Mouse (Mus musculus): ENCODE results near the gene Enkd1. TPM values are rescaled to one million over a fixed set of nuclear protein-coding genes. Genes with fewer than 3 reads are reported as not detected.

The Enkd1 gene
- polyA plus RNA-seq, 1 experiment = 19.9 TPM

GRCm38 (mm10) chr8:105716302-105716945 lies 8.4 kb upstream of the Enkd1 start:
- DNase-seq (ENCODE audit: low read depth) = no peak
- TF ChIP-seq POLR2A (IDR thresholded peaks at IDR 0.05; ENCODE audit: borderline replicate concordance, extremely low read depth, insufficient read depth, insufficient read length, poor library complexity, severe bottlenecking) (no peak), CTCF (IDR thresholded peaks at IDR 0.05; ENCODE audit: borderline replicate concordance, extremely low read depth, insufficient read depth, insufficient read length) (no peak)

- no peak for DNase-seq (ENCODE audit: low read depth)
- TF ChIP-seq CTCF (IDR thresholded peaks at IDR 0.05; ENCODE audit: borderline replicate concordance, extremely low read depth, insufficient read depth, insufficient read length) = no peak
- TF ChIP-seq POLR2A (IDR thresholded peaks at IDR 0.05; ENCODE audit: borderline replicate concordance, extremely low read depth, insufficient read depth, insufficient read length, poor library complexity, severe bottlenecking) = no peak
Observed at GRCm38 (mm10) chr8:105715042-105715441, 7.0 kb upstream of the Enkd1 start.

- TF ChIP-seq POLR2A (IDR thresholded peaks at IDR 0.05; ENCODE audit: borderline replicate concordance, extremely low read depth, insufficient read depth, insufficient read length, poor library complexity, severe bottlenecking) (no peak), CTCF (IDR thresholded peaks at IDR 0.05; ENCODE audit: borderline replicate concordance, extremely low read depth, insufficient read depth, insufficient read length) (peak; percentile 83)
- DNase-seq (ENCODE audit: low read depth) = peak; percentile 87
Observed at GRCm38 (mm10) chr8:105714139-105714538, 6.1 kb upstream of the Enkd1 start.

GRCm38 (mm10) chr8:105712286-105712685 lies 4.3 kb upstream of the Enkd1 start:
- TF ChIP-seq CTCF (IDR thresholded peaks at IDR 0.05; ENCODE audit: borderline replicate concordance, extremely low read depth, insufficient read depth, insufficient read length) (no peak), POLR2A (IDR thresholded peaks at IDR 0.05; ENCODE audit: borderline replicate concordance, extremely low read depth, insufficient read depth, insufficient read length, poor library complexity, severe bottlenecking) (no peak)
- no peak for DNase-seq (ENCODE audit: low read depth)

- no peak for TF ChIP-seq CTCF (IDR thresholded peaks at IDR 0.05; ENCODE audit: borderline replicate concordance, extremely low read depth, insufficient read depth, insufficient read length)
- TF ChIP-seq POLR2A (IDR thresholded peaks at IDR 0.05; ENCODE audit: borderline replicate concordance, extremely low read depth, insufficient read depth, insufficient read length, poor library complexity, severe bottlenecking) = no peak
Observed at GRCm38 (mm10) chr8:105709317-105709716, 1.3 kb upstream of the Enkd1 start.

GRCm38 (mm10) chr8:105708675-105709074 lies 665 bp upstream of the Enkd1 start:
- DNase-seq (ENCODE audit: low read depth) = no peak
- TF ChIP-seq CTCF (IDR thresholded peaks at IDR 0.05; ENCODE audit: borderline replicate concordance, extremely low read depth, insufficient read depth, insufficient read length) = no peak
- TF ChIP-seq POLR2A (IDR thresholded peaks at IDR 0.05; ENCODE audit: borderline replicate concordance, extremely low read depth, insufficient read depth, insufficient read length, poor library complexity, severe bottlenecking) = no peak

More at GRCm38 (mm10) chr8:105709317-105709716, 1.3 kb upstream of the Enkd1 start:
- no peak for DNase-seq (ENCODE audit: low read depth)

GRCm38 (mm10) chr8:105706426-105706825 lies 1.6 kb downstream of the Enkd1 start:
- TF ChIP-seq CTCF (IDR thresholded peaks at IDR 0.05; ENCODE audit: borderline replicate concordance, extremely low read depth, insufficient read depth, insufficient read length) (no peak), POLR2A (IDR thresholded peaks at IDR 0.05; ENCODE audit: borderline replicate concordance, extremely low read depth, insufficient read depth, insufficient read length, poor library complexity, severe bottlenecking) (no peak)
- DNase-seq (ENCODE audit: low read depth) = no peak

GRCm38 (mm10) chr8:105704955-105705354 lies 3.1 kb downstream of the Enkd1 start:
- no peak for TF ChIP-seq POLR2A (IDR thresholded peaks at IDR 0.05; ENCODE audit: borderline replicate concordance, extremely low read depth, insufficient read depth, insufficient read length, poor library complexity, severe bottlenecking)
- TF ChIP-seq CTCF (IDR thresholded peaks at IDR 0.05; ENCODE audit: borderline replicate concordance, extremely low read depth, insufficient read depth, insufficient read length) = no peak
- no peak for DNase-seq (ENCODE audit: low read depth)

- TF ChIP-seq CTCF (IDR thresholded peaks at IDR 0.05; ENCODE audit: borderline replicate concordance, extremely low read depth, insufficient read depth, insufficient read length) = no peak
- no peak for TF ChIP-seq POLR2A (IDR thresholded peaks at IDR 0.05; ENCODE audit: borderline replicate concordance, extremely low read depth, insufficient read depth, insufficient read length, poor library complexity, severe bottlenecking)
- no peak for DNase-seq (ENCODE audit: low read depth)
Observed at GRCm38 (mm10) chr8:105704146-105704812, 3.7 kb downstream of the Enkd1 start.

- no peak for DNase-seq (ENCODE audit: low read depth)
- no peak for TF ChIP-seq POLR2A (IDR thresholded peaks at IDR 0.05; ENCODE audit: borderline replicate concordance, extremely low read depth, insufficient read depth, insufficient read length, poor library complexity, severe bottlenecking)
- no peak for TF ChIP-seq CTCF (IDR thresholded peaks at IDR 0.05; ENCODE audit: borderline replicate concordance, extremely low read depth, insufficient read depth, insufficient read length)
Observed at GRCm38 (mm10) chr8:105702731-105703415, 5.1 kb downstream of the Enkd1 start.

- DNase-seq (ENCODE audit: low read depth) = peak; percentile 19
- no peak for TF ChIP-seq POLR2A (IDR thresholded peaks at IDR 0.05; ENCODE audit: borderline replicate concordance, extremely low read depth, insufficient read depth, insufficient read length, poor library complexity, severe bottlenecking)
- no peak for TF ChIP-seq CTCF (IDR thresholded peaks at IDR 0.05; ENCODE audit: borderline replicate concordance, extremely low read depth, insufficient read depth, insufficient read length)
Observed at GRCm38 (mm10) chr8:105702001-105702401, 6.0 kb downstream of the Enkd1 start.

Measured in brain, embryonic 14.5 days (tissue).